Mouse (Mus musculus): ENCODE results near the gene Matn4. TPM values are rescaled to one million over a fixed set of nuclear protein-coding genes. Genes with fewer than 3 reads are reported as not detected.

Gene Matn4
- polyA plus RNA-seq, 1 experiment, result 0.82 TPM

GRCm38 (mm10) chr2:164442315-164443050, 37.5 kb upstream of the Matn4 start:
- H3K27ac ChIP-seq (ENCODE audit: insufficient read depth, low read length), result peak overlapping the region; percentile 93
- H3K4me3 ChIP-seq (ENCODE audit: extremely low read depth, insufficient read depth, insufficient read length), result peak overlapping the region; percentile 73
- TF ChIP-seq CTCF (IDR thresholded peaks at IDR 0.05; ENCODE audit: extremely low read depth, insufficient read depth, insufficient read length, insufficient replicate concordance), result no peak
- no peak for TF ChIP-seq POLR2A (IDR thresholded peaks at IDR 0.05; ENCODE audit: low read depth, low read length)
- no peaks in the 10 kb centered on the region for H3K36me3 ChIP-seq (ENCODE audit: control insufficient read depth, insufficient read depth, low read length)
- no peaks in the 10 kb centered on the region for H3K27me3 ChIP-seq (ENCODE audit: control insufficient read depth, insufficient read depth, low read length)
- DNase-seq (ENCODE audit: low read depth in 1 of 2, low spot score in 2 of 2), result peak in 1 of 2 experiments; percentile 30
- 4% methylated on average over 29 of the region's 29 CpGs for WGBS
- peaks cover 22% of the 10 kb centered on the region; the same call in 1 of the 2 replicates for H3K4me1 ChIP-seq (ENCODE audit: control insufficient read depth, insufficient read depth, insufficient read length)

GRCm38 (mm10) chr2:164441731-164442130, 36.8 kb upstream of the Matn4 start:
- H3K27ac ChIP-seq (ENCODE audit: insufficient read depth, low read length), result peak overlapping the region; percentile 93
- WGBS, result 3% methylated on average over 7 of the region's 7 CpGs
- TF ChIP-seq CTCF (IDR thresholded peaks at IDR 0.05; ENCODE audit: extremely low read depth, insufficient read depth, insufficient read length, insufficient replicate concordance), result no peak
- H3K4me1 ChIP-seq (ENCODE audit: control insufficient read depth, insufficient read depth, insufficient read length), result peaks cover 27% of the 10 kb centered on the region; the same call in 1 of the 2 replicates
- peak overlapping the region; percentile 73 for H3K4me3 ChIP-seq (ENCODE audit: extremely low read depth, insufficient read depth, insufficient read length)
- H3K27me3 ChIP-seq (ENCODE audit: control insufficient read depth, insufficient read depth, low read length), result no peaks in the 10 kb centered on the region
- no peaks in the 10 kb centered on the region for H3K36me3 ChIP-seq (ENCODE audit: control insufficient read depth, insufficient read depth, low read length)
- DNase-seq (ENCODE audit: low read depth in 1 of 2, low spot score in 2 of 2), result no peak

- Histone ChIP-seq H3K4me3 (ENCODE audit: extremely low read depth, insufficient read depth, insufficient read length) (peak overlapping the region; percentile 73), H3K27ac (ENCODE audit: insufficient read depth, low read length) (peak overlapping the region; percentile 93), H3K4me1 (ENCODE audit: control insufficient read depth, insufficient read depth, insufficient read length) (peaks cover 31% of the 10 kb centered on the region; the same call in 1 of the 2 replicates), H3K36me3 (ENCODE audit: control insufficient read depth, insufficient read depth, low read length) (no peaks in the 10 kb centered on the region), H3K27me3 (ENCODE audit: control insufficient read depth, insufficient read depth, low read length) (no peaks in the 10 kb centered on the region)
- WGBS, result 6% methylated on average over 8 of the region's 8 CpGs
- TF ChIP-seq CTCF (IDR thresholded peaks at IDR 0.05; ENCODE audit: extremely low read depth, insufficient read depth, insufficient read length, insufficient replicate concordance), result no peak
- no peak for TF ChIP-seq POLR2A (IDR thresholded peaks at IDR 0.05; ENCODE audit: low read depth, low read length)
- peak; percentile 69 to 83 for DNase-seq (ENCODE audit: low read depth in 1 of 2, low spot score in 2 of 2)
Measured at GRCm38 (mm10) chr2:164441155-164441554, 36.2 kb upstream of the Matn4 start.

GRCm38 (mm10) chr2:164440314-164440713, 35.4 kb upstream of the Matn4 start:
- TF ChIP-seq CTCF (IDR thresholded peaks at IDR 0.05; ENCODE audit: extremely low read depth, insufficient read depth, insufficient read length, insufficient replicate concordance), result no peak
- no peak for TF ChIP-seq POLR2A (IDR thresholded peaks at IDR 0.05; ENCODE audit: low read depth, low read length)
- H3K27ac ChIP-seq (ENCODE audit: insufficient read depth, low read length), result no peak overlapping the region
- DNase-seq (ENCODE audit: low read depth in 1 of 2, low spot score in 2 of 2), result no peak
- no peaks in the 10 kb centered on the region for H3K36me3 ChIP-seq (ENCODE audit: control insufficient read depth, insufficient read depth, low read length)
- H3K27me3 ChIP-seq (ENCODE audit: control insufficient read depth, insufficient read depth, low read length), result no peaks in the 10 kb centered on the region
- peaks cover 39% of the 10 kb centered on the region; the same call in 1 of the 2 replicates for H3K4me1 ChIP-seq (ENCODE audit: control insufficient read depth, insufficient read depth, insufficient read length)
- no peak overlapping the region for H3K4me3 ChIP-seq (ENCODE audit: extremely low read depth, insufficient read depth, insufficient read length)
- 35% methylated on average over 5 of the region's 5 CpGs for WGBS

GRCm38 (mm10) chr2:164439001-164439421, 34.1 kb upstream of the Matn4 start:
- Histone ChIP-seq H3K36me3 (ENCODE audit: control insufficient read depth, insufficient read depth, low read length) (no peaks in the 10 kb centered on the region), H3K27me3 (ENCODE audit: control insufficient read depth, insufficient read depth, low read length) (no peaks in the 10 kb centered on the region), H3K27ac (ENCODE audit: insufficient read depth, low read length) (no peak overlapping the region), H3K4me3 (ENCODE audit: extremely low read depth, insufficient read depth, insufficient read length) (no peak overlapping the region), H3K4me1 (ENCODE audit: control insufficient read depth, insufficient read depth, insufficient read length) (peaks cover 48% of the 10 kb centered on the region; the same call in 1 of the 2 replicates)
- 94% methylated on average over 3 of the region's 3 CpGs for WGBS
- TF ChIP-seq POLR2A (IDR thresholded peaks at IDR 0.05; ENCODE audit: low read depth, low read length) (no peak), CTCF (IDR thresholded peaks at IDR 0.05; ENCODE audit: extremely low read depth, insufficient read depth, insufficient read length, insufficient replicate concordance) (no peak)
- no peak for DNase-seq (ENCODE audit: low read depth in 1 of 2, low spot score in 2 of 2)

- DNase-seq (ENCODE audit: low read depth in 1 of 2, low spot score in 2 of 2), result no peak
- WGBS, result 79% methylated on average over 8 of the region's 8 CpGs
Measured at GRCm38 (mm10) chr2:164438257-164438656, 33.3 kb upstream of the Matn4 start.

GRCm38 (mm10) chr2:164437710-164438109, 32.8 kb upstream of the Matn4 start:
- WGBS, result 59% methylated on average over 6 of the region's 6 CpGs
- H3K36me3 ChIP-seq (ENCODE audit: control insufficient read depth, insufficient read depth, low read length), result no peaks in the 10 kb centered on the region
- TF ChIP-seq POLR2A (IDR thresholded peaks at IDR 0.05; ENCODE audit: low read depth, low read length) (no peak), CTCF (IDR thresholded peaks at IDR 0.05; ENCODE audit: extremely low read depth, insufficient read depth, insufficient read length, insufficient replicate concordance) (no peak)
- H3K27me3 ChIP-seq (ENCODE audit: control insufficient read depth, insufficient read depth, low read length), result no peaks in the 10 kb centered on the region
- no peak overlapping the region for H3K4me3 ChIP-seq (ENCODE audit: extremely low read depth, insufficient read depth, insufficient read length)
- peaks cover 43% of the 10 kb centered on the region; the same call in 1 of the 2 replicates for H3K4me1 ChIP-seq (ENCODE audit: control insufficient read depth, insufficient read depth, insufficient read length)
- no peak overlapping the region for H3K27ac ChIP-seq (ENCODE audit: insufficient read depth, low read length)
- no peak for DNase-seq (ENCODE audit: low read depth in 1 of 2, low spot score in 2 of 2)

More at GRCm38 (mm10) chr2:164438257-164438656, 33.3 kb upstream of the Matn4 start:
- Histone ChIP-seq H3K4me3 (ENCODE audit: extremely low read depth, insufficient read depth, insufficient read length) (no peak overlapping the region), H3K27me3 (ENCODE audit: control insufficient read depth, insufficient read depth, low read length) (no peaks in the 10 kb centered on the region), H3K27ac (ENCODE audit: insufficient read depth, low read length) (no peak overlapping the region), H3K4me1 (ENCODE audit: control insufficient read depth, insufficient read depth, insufficient read length) (peaks cover 43% of the 10 kb centered on the region; the same call in 1 of the 2 replicates), H3K36me3 (ENCODE audit: control insufficient read depth, insufficient read depth, low read length) (no peaks in the 10 kb centered on the region)
- TF ChIP-seq CTCF (IDR thresholded peaks at IDR 0.05; ENCODE audit: extremely low read depth, insufficient read depth, insufficient read length, insufficient replicate concordance), result no peak
- no peak for TF ChIP-seq POLR2A (IDR thresholded peaks at IDR 0.05; ENCODE audit: low read depth, low read length)
